Mouse (Mus musculus): ENCODE measurements around the gene Rac2.

DNA sequence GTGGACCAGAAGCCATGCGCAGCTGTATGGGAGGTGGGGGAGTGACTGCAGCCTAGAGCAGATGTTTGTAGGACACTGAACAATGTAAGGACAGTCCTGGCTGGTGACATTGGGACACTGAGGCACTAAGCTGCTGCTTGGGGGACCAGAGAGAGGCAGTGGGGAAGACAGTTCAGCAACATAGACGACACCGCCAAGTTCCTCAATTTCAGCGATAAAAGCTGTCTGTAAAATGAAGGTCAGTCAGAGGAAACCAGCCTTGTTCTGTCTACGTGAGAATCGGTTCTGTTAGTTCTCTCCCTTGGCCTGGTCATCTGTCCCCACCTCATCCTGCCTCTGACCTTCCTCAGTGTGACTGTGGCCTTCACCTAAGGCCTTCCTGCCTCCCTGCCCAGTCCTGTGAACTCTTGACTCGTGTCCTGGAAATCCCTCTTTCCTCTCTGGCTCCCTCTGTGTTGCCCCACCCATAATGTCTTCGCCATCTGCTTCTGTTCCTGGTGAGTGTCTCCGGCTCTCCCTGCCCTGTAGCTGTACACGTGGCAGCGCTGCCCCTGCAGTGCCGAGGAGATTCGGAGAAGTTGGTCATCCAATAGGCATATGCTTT, 52.4 kb downstream of the Rac2 start:
- TF ChIP-seq POLR2A (IDR thresholded peaks at IDR 0.05; ENCODE audit: borderline replicate concordance, extremely low read depth, low read depth, low read length): no peak
- no peak for TF ChIP-seq CTCF (IDR thresholded peaks at IDR 0.05; ENCODE audit: insufficient read depth, low read length)
